Mouse (Mus musculus): ENCODE measurements around the gene Rap1gds1.

- TF ChIP-seq POLR2A (IDR thresholded peaks at IDR 0.05; ENCODE audit: control insufficient read depth, low read depth, low read length) (no peak), CTCF (IDR thresholded peaks at IDR 0.05; ENCODE audit: control insufficient read depth, insufficient read depth, insufficient replicate concordance, low read depth, low read length) (no peak)
Measured at GRCm38 (mm10) chr3:138875936-138876335, 199.1 kb downstream of the Rap1gds1 start.
